Mouse (Mus musculus): ENCODE results near the gene Tbc1d10b.

- no peak for TF ChIP-seq CTCF (IDR thresholded peaks at IDR 0.05)
- no peak for TF ChIP-seq EP300 (IDR thresholded peaks at IDR 0.05)
Measured at GRCm38 (mm10) chr7:127206606-127207005, 1.7 kb downstream of the Tbc1d10b start.

Data from lung, postnatal 0 days (tissue).